Mouse (Mus musculus): ENCODE measurements around the gene Rras. TPM values are rescaled to one million over a fixed set of nuclear protein-coding genes. Genes with fewer than 3 reads are reported as not detected.

Rras gene
- polyA plus RNA-seq, 1 experiment from 2014 or later, result 43.2 TPM

DNA sequence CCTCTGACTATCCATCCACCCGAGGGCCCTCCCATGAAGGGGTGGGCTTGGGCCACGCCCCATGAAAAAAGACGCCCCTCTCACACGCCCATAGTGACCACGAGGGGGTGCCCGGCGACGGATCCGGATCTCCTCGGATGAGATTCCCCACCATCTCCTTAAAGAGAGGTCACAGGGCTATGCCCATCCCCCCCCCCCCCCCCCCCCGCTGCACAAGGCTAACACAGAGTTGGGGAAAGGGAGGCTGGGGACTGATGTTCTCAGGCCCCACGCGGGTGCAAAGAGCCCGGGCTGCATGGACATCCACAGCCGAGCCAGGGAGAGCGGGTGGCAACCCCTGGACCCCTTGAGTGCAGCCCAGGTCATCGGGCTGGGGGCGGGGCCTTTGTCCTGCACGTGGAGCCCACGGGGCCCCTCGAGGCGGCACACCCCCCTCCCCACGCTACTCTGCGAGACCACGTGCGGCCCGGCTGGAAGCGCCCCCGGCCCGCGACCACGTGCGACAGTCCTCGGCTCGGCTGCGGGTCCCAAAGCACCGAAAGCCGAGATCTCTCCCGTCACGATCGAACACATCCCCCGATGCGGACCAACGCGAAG lies 32.1 kb upstream of the Rras start:
- peak overlapping the region; percentile 97 for H3K27ac ChIP-seq
- H3K4me3 ChIP-seq (replicated peaks), result peak overlapping the region; percentile 97
- H3K27me3 ChIP-seq, result no peaks in the 10 kb centered on the region
- H3K9me3 ChIP-seq (replicated peaks), result no peaks in the 10 kb centered on the region
- under 1% methylated on average over 44 of the region's 45 CpGs for WGBS
- H3K9ac ChIP-seq, result peak overlapping the region; percentile 97
- H3K4me2 ChIP-seq, result peak overlapping the region; percentile 67
- peaks cover 42% of the 10 kb centered on the region for H3K4me1 ChIP-seq
- H3K36me3 ChIP-seq, result peaks cover 46% of the 10 kb centered on the region
- peak; percentile 1; the same call in 1 of the 2 replicates for ATAC-seq (replicated peaks; ENCODE audit: low FRiP score)

DNA sequence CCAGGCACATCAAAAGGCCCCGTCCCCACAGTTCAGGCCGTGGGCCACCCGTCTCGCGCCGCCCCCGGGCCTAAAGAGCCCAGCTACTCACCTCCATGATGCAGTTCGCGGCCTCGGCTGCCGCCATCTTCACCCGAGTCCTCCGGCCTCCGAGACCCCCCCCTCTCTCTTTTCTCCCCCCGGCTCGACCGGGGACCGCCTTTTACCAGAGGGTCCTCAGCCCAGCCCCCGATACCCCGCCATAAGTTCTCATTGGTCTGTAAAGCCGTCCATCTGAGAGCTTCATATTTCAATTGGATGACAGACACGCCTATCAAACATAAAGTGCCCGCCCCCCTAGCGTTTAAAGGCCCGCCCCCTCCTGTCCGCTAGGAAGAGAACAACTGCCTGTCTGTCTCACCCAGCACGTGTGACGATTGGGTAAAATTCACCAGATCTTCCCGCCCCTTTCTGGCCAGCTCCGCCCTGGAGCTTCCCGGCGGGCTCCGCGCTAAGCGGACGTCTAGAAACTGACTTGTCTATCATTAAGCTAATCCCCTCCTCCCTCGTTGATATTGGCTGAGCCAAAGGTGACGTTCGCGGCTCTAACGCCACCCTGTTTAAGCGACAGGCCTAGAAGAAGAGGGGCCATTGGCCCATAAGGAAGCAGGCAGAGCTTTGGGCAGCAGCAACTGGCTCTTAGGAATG lies 31.4 kb upstream of the Rras start, which contains the start of gene Prmt1:
Gene Prmt1 (minus strand): TSS at position 377 of the 687 bp plus-strand sequence.
- under 1% methylated on average over 41 of the region's 42 CpGs for WGBS
- Histone ChIP-seq H3K9ac (peak within 1 kb of the TSS; percentile 97), H3K4me3 (replicated peaks) (peak within 1 kb of the TSS; percentile 97), H3K4me1 (peaks cover 44% of the 10 kb centered on the region), H3K4me2 (peak within 1 kb of the TSS; percentile 72), H3K36me3 (peaks cover 45% of the 10 kb centered on the region), H3K9me3 (replicated peaks) (no peaks in the 10 kb centered on the region), H3K27ac (peak within 1 kb of the TSS; percentile 97), H3K27me3 (no peaks in the 10 kb centered on the region)
- peak; percentile 97 for ATAC-seq (replicated peaks; ENCODE audit: low FRiP score)

DNA sequence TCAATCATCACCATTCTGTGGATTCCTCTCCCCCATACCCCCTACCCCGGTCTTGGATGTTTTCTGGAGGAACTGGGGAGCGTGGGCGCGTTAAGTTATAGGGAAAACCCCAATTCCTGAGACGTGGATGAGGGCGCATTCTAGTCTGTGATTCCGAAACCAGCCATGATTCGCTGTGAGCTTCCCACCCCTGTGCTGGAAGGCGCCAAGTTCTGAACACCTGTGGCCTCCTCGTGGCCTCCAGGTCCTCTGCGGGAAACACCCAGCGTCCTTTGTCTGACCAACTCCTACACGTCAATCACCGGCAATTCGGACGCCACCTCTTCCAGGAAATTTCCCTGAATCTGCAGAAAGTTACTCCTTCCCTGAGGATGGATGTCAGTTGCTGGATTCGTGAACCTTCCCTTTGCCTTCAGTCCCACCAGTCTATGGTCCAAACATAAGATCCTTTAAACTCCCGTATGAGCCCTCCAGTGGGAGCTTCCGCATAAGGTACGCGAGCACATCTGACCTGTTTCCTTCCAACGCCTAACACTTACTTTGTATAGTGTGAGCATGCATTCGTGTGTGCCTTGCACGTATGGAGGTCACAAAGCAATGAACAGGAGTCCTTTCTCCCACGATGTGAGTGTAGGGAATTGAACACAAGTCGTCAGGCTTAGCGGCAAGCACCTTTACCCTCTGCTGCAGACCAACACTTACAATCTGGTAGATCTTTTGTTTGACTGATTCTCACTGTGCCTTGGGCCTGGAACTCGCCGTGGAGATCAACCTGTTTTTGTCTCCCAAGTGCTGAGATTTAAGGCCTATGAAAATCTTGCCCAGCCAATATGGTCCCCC lies 30.7 kb upstream of the Rras start:
- H3K4me1 ChIP-seq, result peaks cover 44% of the 10 kb centered on the region
- H3K9me3 ChIP-seq (replicated peaks), result no peaks in the 10 kb centered on the region
- peak overlapping the region; percentile 96 for H3K27ac ChIP-seq
- WGBS, result under 1% methylated on average over 29 of the region's 29 CpGs
- H3K4me3 ChIP-seq (replicated peaks), result peak overlapping the region; percentile 97
- peaks cover 45% of the 10 kb centered on the region for H3K36me3 ChIP-seq
- H3K27me3 ChIP-seq, result no peaks in the 10 kb centered on the region
- peak; percentile 19 for ATAC-seq (replicated peaks; ENCODE audit: low FRiP score)
- H3K4me2 ChIP-seq, result peak overlapping the region; percentile 72
- H3K9ac ChIP-seq, result peak overlapping the region; percentile 85

DNA sequence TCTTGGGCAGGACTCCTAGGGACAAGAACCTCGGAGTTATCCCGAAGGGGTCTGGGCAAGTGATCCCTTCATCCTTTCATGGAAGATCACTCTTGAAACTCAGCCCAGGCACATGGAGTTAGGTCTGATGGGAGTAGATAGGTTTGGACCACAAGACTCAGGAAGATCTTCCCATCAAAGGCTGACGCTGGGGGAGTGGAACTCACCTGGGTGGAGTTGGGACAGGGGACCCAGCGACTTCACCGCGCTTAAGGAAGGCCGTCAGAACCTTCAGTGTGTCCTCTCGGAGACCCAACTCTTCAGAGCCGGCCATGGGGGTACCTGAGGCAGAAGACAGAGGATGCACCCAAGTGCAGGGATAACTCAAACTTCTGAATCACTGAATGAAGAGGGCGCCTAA lies 21.1 kb upstream of the Rras start:
- peaks cover 67% of the 10 kb centered on the region for H3K36me3 ChIP-seq
- H3K9me3 ChIP-seq (replicated peaks), result no peaks in the 10 kb centered on the region
- H3K4me2 ChIP-seq, result peak overlapping the region; percentile 91
- WGBS, result 12% methylated on average over 10 of the region's 10 CpGs
- peak overlapping the region; percentile 70 for H3K9ac ChIP-seq
- H3K4me3 ChIP-seq (replicated peaks), result peak overlapping the region; percentile 79
- H3K27me3 ChIP-seq, result no peaks in the 10 kb centered on the region
- H3K4me1 ChIP-seq, result peaks cover 45% of the 10 kb centered on the region
- H3K27ac ChIP-seq, result peak overlapping the region; percentile 94
- no peak for ATAC-seq (replicated peaks; ENCODE audit: low FRiP score)

DNA sequence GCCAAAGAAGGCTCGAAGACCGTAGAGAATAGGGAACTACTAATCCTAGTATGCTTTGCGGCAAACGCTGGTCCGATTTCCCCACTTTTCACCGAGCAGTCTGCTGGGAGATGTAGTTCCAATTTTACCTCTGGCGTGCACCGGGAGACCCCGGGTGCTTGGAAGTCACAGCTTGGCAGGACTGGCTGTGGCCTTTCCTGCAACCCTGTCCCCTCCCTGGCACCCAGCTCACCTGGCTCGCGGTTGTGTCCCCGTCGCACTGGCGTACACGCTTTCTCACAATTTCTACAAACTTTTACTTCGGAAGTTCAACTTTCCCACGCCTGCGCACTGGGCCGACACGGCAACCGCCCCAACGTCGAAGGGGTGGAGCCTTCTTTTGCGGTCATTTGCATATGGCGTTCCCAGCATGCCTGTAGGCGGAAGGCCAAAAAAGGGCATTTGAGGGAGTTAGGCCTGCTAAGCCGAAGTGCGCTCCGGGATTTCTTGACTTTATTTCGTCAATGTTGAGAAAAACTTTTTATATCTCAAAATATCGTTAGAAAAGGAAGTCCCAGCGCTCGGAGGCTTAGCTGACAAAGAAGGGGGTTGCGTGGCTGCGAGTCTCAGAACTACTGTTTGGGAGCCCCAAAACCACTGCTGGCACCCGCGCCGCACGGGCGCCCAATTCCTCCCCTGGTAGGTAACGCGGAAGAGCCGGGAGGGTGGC lies 20.4 kb upstream of the Rras start, which contains the start of gene Irf3:
Gene Irf3 (plus strand): TSS at position 418 of the 709 bp plus-strand sequence.
- Histone ChIP-seq H3K4me1 (peaks cover 45% of the 10 kb centered on the region), H3K27me3 (no peaks in the 10 kb centered on the region), H3K9ac (peak within 1 kb of the TSS; percentile 70), H3K9me3 (replicated peaks) (no peaks in the 10 kb centered on the region), H3K4me2 (peak within 1 kb of the TSS; percentile 91), H3K27ac (peak within 1 kb of the TSS; percentile 94), H3K36me3 (peaks cover 67% of the 10 kb centered on the region), H3K4me3 (replicated peaks) (peak within 1 kb of the TSS; percentile 79)
- peak; percentile 91 for ATAC-seq (replicated peaks; ENCODE audit: low FRiP score)
- WGBS, result under 1% methylated on average over 43 of the region's 43 CpGs

DNA sequence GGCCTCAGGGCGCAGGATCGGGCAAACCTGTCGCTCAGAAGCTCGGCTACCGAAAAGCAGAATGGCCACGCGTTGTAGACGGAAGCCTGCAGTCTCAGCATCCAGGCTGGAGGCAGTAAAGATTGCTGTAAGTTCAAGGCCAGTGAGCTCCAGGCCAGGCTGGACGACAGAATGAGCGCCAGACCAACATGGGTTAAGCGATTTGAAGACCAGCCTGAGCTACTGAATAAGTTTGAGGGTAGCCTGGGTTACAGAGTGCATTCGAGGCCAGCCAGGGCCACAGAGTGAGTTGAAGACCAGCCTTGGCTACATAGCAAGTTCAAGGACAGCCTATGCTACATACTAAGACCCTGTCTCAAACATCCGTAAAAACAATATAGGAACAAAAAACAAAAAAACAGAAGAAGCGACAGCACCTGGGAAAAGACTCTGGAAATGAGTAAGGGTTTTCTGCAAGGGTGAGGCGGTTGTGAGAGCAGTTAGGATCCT lies 19.8 kb upstream of the Rras start:
- H3K4me3 ChIP-seq (replicated peaks), result peak overlapping the region; percentile 79
- peaks cover 45% of the 10 kb centered on the region for H3K4me1 ChIP-seq
- 2% methylated on average over 15 of the region's 15 CpGs for WGBS
- no peaks in the 10 kb centered on the region for H3K9me3 ChIP-seq (replicated peaks)
- H3K27ac ChIP-seq, result peak overlapping the region; percentile 94
- peak overlapping the region; percentile 91 for H3K4me2 ChIP-seq
- no peaks in the 10 kb centered on the region for H3K27me3 ChIP-seq
- ATAC-seq (replicated peaks; ENCODE audit: low FRiP score), result no peak
- peak overlapping the region; percentile 70 for H3K9ac ChIP-seq
- peaks cover 67% of the 10 kb centered on the region for H3K36me3 ChIP-seq

DNA sequence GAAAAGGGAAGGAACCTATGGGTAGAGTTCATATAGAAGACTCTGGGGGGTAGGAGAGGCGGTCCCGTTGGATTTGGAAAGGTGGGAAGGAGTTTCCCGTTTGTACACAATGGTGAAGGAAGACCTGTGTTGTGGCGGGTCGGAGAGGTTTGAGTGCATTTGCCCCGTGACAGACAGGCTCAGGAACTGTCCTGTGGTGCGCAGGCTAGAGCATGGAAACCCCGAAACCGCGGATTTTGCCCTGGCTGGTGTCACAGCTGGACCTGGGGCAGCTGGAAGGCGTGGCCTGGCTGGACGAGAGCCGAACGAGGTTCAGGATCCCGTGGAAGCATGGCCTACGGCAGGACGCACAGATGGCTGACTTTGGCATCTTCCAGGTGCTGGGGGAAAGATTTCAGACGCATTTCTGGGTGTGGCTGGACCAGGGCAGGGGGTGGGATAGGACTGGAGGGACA lies 19.2 kb upstream of the Rras start, which contains the start of gene Bcl2l12:
Gene Bcl2l12 (minus strand): TSS at position 212 of the 455 bp plus-strand sequence.
- H3K36me3 ChIP-seq, result peaks cover 67% of the 10 kb centered on the region
- peak within 1 kb of the TSS; percentile 91 for H3K4me2 ChIP-seq
- peaks cover 45% of the 10 kb centered on the region for H3K4me1 ChIP-seq
- H3K9me3 ChIP-seq (replicated peaks), result no peaks in the 10 kb centered on the region
- H3K27ac ChIP-seq, result peak within 1 kb of the TSS; percentile 94
- H3K4me3 ChIP-seq (replicated peaks), result peak within 1 kb of the TSS; percentile 79
- ATAC-seq (replicated peaks; ENCODE audit: low FRiP score), result no peak
- peak within 1 kb of the TSS; percentile 70 for H3K9ac ChIP-seq
- H3K27me3 ChIP-seq, result no peaks in the 10 kb centered on the region
- 1% methylated on average over 18 of the region's 18 CpGs for WGBS

DNA sequence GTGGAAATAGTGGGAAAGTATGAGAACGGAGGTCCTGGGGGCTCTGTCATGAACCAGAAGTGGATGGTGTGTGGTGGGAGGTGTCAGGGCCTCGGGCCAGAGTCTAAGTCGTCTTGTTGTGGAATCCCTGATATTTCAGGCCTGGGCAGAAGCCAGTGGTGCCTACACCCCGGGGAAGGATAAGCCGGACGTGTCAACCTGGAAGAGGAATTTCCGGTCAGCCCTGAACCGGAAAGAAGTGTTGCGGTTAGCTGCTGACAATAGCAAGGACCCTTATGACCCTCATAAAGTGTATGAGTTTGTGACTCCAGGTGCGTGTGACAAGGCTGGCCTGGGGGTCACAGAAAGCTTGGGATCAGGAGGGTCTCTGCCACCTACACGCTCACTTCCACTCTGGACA lies 18.0 kb upstream of the Rras start:
- peak overlapping the region; percentile 91 for H3K4me2 ChIP-seq
- peaks cover 49% of the 10 kb centered on the region for H3K4me1 ChIP-seq
- no peaks in the 10 kb centered on the region for H3K9me3 ChIP-seq (replicated peaks)
- H3K36me3 ChIP-seq, result peaks cover 68% of the 10 kb centered on the region
- H3K9ac ChIP-seq, result 0 out of 2 replicates have a peak overlapping the region, but pooled peaks have one; percentile 5
- H3K27ac ChIP-seq, result peak overlapping the region; percentile 28
- peak overlapping the region; percentile 79; the same call in 1 of the 2 replicates for H3K4me3 ChIP-seq (replicated peaks)
- H3K27me3 ChIP-seq, result no peaks in the 10 kb centered on the region
- no peak for ATAC-seq (replicated peaks; ENCODE audit: low FRiP score)
- 59% methylated on average over 11 of the region's 11 CpGs for WGBS

DNA sequence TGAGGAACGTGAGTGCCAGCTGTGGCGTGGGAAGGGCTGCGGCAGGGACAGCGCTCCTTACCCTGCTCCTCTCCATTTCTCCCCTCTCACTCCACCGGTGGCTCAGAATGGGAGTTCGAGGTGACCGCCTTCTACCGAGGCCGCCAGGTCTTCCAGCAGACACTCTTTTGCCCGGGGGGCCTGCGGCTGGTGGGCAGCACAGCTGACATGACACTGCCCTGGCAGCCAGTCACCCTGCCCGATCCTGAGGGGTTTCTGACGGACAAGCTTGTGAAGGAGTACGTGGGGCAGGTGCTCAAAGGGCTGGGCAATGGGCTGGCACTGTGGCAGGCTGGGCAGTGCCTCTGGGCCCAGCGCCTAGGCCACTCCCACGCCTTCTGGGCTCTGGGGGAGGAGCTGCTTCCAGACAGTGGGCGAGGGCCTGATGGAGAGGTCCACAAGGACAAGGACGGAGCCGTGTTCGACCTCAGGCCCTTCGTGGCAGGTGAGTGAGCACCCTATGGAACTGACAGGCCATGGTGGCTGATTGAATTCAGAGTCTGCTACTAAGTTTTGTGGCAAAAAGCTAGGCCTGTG lies 17.1 kb upstream of the Rras start:
- Histone ChIP-seq H3K4me3 (replicated peaks) (no peak overlapping the region), H3K9ac (peak overlapping the region; percentile 5; the same call in 1 of the 2 replicates), H3K27ac (peak overlapping the region; percentile 28), H3K36me3 (peaks cover 68% of the 10 kb centered on the region), H3K4me2 (no peak overlapping the region), H3K4me1 (peaks cover 45% of the 10 kb centered on the region), H3K9me3 (replicated peaks) (no peaks in the 10 kb centered on the region), H3K27me3 (no peaks in the 10 kb centered on the region)
- no peak for ATAC-seq (replicated peaks; ENCODE audit: low FRiP score)
- WGBS, result 77% methylated on average over 21 of the region's 21 CpGs

DNA sequence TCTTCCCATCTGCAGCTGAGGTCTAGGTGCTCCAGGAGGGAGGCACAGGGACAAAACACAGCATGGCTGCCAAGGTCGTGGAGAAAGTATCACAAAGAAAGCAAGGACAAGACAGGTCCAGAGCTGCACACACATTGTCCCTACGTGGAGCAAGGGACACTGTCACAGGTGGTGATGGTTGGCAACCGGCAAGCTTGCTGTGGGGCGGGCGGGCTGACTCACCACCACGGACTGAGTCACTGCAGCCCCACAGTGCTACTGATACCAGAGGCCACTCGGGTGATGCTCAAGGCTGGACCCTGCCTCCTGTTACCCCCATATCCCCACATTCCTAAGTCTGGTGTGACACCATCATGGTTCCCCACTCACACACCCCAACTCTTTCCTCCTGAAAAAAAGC lies 15.3 kb upstream of the Rras start:
- no peaks in the 10 kb centered on the region for H3K27me3 ChIP-seq
- H3K4me2 ChIP-seq, result no peak overlapping the region
- peaks cover 82% of the 10 kb centered on the region for H3K36me3 ChIP-seq
- WGBS, result 89% methylated on average over 7 of the region's 7 CpGs
- peaks cover 32% of the 10 kb centered on the region for H3K4me1 ChIP-seq
- no peak overlapping the region for H3K27ac ChIP-seq
- H3K9me3 ChIP-seq (replicated peaks), result no peaks in the 10 kb centered on the region
- H3K9ac ChIP-seq, result no peak overlapping the region
- H3K4me3 ChIP-seq (replicated peaks), result no peak overlapping the region
- no peak for ATAC-seq (replicated peaks; ENCODE audit: low FRiP score)

DNA sequence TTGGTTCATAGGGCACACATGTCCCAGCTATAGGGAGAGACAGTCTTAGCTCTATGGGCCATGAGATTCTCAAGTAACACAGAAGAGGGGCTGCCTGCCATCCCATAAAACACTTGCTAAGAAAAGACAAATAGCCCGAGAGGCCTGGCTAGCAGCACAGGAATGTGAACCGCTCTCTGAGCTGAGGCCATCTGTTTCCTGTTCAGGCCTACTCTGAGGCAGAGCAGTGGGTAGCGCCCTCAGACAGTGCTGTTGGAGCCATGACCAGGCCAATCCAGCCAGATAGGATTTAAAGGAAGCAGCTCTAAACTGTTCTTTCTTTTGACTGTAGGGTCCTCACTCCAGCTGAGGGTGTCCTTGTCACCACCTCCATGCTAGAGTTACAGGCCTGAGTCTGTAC lies 13.2 kb upstream of the Rras start:
- 38% methylated on average over 3 of the region's 3 CpGs for WGBS
- Histone ChIP-seq H3K36me3 (peaks cover 99% of the 10 kb centered on the region), H3K27me3 (no peaks in the 10 kb centered on the region), H3K27ac (peak overlapping the region; percentile 32), H3K9me3 (replicated peaks) (no peaks in the 10 kb centered on the region), H3K4me1 (peaks cover 18% of the 10 kb centered on the region), H3K4me3 (replicated peaks) (no peak overlapping the region), H3K9ac (no peak overlapping the region), H3K4me2 (no peak overlapping the region)
- no peak for ATAC-seq (replicated peaks; ENCODE audit: low FRiP score)

Data from kidney, embryonic 15.5 days (tissue).